Comparison of ENCODE assay signal across 11 mouse cellular contexts in the genomic region with DNA sequence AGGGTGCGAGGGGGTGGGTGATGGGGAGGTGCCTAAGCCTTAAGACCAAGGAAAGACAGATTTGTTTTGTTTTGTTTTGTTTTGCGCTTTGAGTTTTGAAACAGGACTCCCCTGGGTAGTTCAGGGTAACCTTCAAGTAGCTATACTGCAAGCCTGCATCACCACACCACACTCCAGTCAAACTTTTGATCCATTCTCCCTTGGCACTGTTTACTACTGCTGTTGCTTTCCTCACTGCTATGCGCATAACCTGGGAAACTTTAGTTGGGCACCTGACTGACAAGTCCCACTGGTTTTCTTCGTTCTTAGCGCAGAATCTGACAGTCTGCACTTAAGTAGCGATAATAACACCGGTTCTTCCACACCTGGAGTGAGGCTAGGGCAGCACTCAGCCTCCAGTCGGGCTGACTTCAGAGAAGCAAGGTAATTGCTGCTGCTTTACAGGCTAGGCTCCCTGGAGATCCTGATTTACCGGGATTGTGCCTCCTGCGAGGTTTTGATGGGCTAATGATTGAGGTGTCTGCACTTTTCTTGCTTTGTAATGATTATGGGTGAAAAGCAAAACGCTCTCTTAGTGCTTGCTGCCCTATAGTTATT. TPM values are rescaled to one million over a fixed set of nuclear protein-coding genes. Genes with fewer than 3 reads are reported as not detected.
DNase-seq lines count a peak whose midpoint lies in the region; ATAC-seq lines count a peak whose summit lies in the region.
"Had no signal": no experiment of that assay in that cellular context is flagged by ENCODE, and none has a peak within 500 bp of the region (broad histone marks: within the 10 kb centered on the region; RNA-seq: fewer than 3 reads in every experiment).

No protein-coding gene starts in this region.

- ATAC-seq in heart, embryonic 11.5 days (replicated peaks; ENCODE audit: insufficient number of reproducible peaks, low FRiP score, low TSS enrichment), result no peak
- peak; percentile 57; the same call in 1 of the 2 replicates for ATAC-seq in intestine, embryonic 16.5 days
- no peak for ATAC-seq in erythroid progenitor cell, adult 5-6 weeks (replicated peaks; ENCODE audit: low FRiP score, poor library complexity, severe bottlenecking)
- ATAC-seq: CD4-positive, CD25-positive, alpha-beta regulatory T cell, adult 4 months had no signal

- WGBS in heart, embryonic 11.5 days (ENCODE audit: insufficient replicate concordance), result 11% methylated on average over 11 of the region's 11 CpGs
- WGBS in intestine, embryonic 16.5 days, result 13% methylated on average over 11 of the region's 11 CpGs

- H3K27ac ChIP-seq in heart, embryonic 11.5 days (ENCODE audit: low read depth, low read length), result no peak overlapping the region
- H3K27ac ChIP-seq in intestine, embryonic 16.5 days (ENCODE audit: low read length), result no peak overlapping the region

- DNase-seq in heart, postnatal 25 days (ENCODE audit: low spot score), result no peak
- peak; percentile 4 for DNase-seq in urinary bladder, postnatal 14 days (ENCODE audit: low spot score)
- DNase-seq in urinary bladder, postnatal 25 days (ENCODE audit: low spot score), result no peak
- no peak for DNase-seq in right cerebral cortex, adult 18-20 months
- no peak for DNase-seq in cerebellum, postnatal 25 days
- DNase-seq: gastrocnemius, postnatal 10 days had no signal

- peak overlapping the region; percentile 60 for H3K4me2 ChIP-seq in heart, embryonic 11.5 days
- peak overlapping the region; percentile 27 for H3K4me2 ChIP-seq in intestine, embryonic 16.5 days (ENCODE audit: low read depth, low read length)

- H3K4me1 ChIP-seq in heart, embryonic 11.5 days (ENCODE audit: control insufficient read depth, insufficient read depth, low read length), result peaks cover 3% of the 10 kb centered on the region; the same call in 1 of the 2 replicates
- peaks cover 7% of the 10 kb centered on the region; the same call in 1 of the 2 replicates for H3K4me1 ChIP-seq in intestine, embryonic 16.5 days (ENCODE audit: control insufficient read depth, insufficient read depth, low read length)

- no peaks in the 10 kb centered on the region for H3K27me3 ChIP-seq in heart, embryonic 11.5 days (ENCODE audit: control insufficient read depth, insufficient read depth, low read length)
- no peaks in the 10 kb centered on the region for H3K27me3 ChIP-seq in intestine, embryonic 16.5 days (replicated peaks; ENCODE audit: control insufficient read depth, insufficient read depth, low read length)

- H3K9me3 ChIP-seq in heart, embryonic 11.5 days (replicated peaks; ENCODE audit: control insufficient read depth, low read length), result no peaks in the 10 kb centered on the region
- H3K9me3 ChIP-seq in intestine, embryonic 16.5 days (ENCODE audit: control insufficient read depth, low read length), result no peaks in the 10 kb centered on the region
- H3K9me3 ChIP-seq: megakaryocyte, embryonic 14.5 days had no signal

- H3K4me3 ChIP-seq in heart, embryonic 11.5 days (ENCODE audit: low read depth, low read length), result no peak overlapping the region
- no peak overlapping the region for H3K4me3 ChIP-seq in intestine, embryonic 16.5 days (ENCODE audit: low read length)
- H3K4me3 ChIP-seq: megakaryocyte, embryonic 14.5 days had no signal

- H3K9ac ChIP-seq in heart, embryonic 11.5 days (ENCODE audit: low read depth, low read length), result no peak overlapping the region
- no peak overlapping the region for H3K9ac ChIP-seq in intestine, embryonic 16.5 days (ENCODE audit: low read depth, low read length)

- intact Hi-C loops in heart, postnatal 25 days (cut with DNase I), result loop anchor here (5.0 kb wide), 1 partner anchor 37 kb away; no protein-coding TSS in a partner anchor

- no peaks in the 10 kb centered on the region for H3K36me3 ChIP-seq in heart, embryonic 11.5 days (ENCODE audit: control insufficient read depth, insufficient read depth, low read length)
- no peaks in the 10 kb centered on the region for H3K36me3 ChIP-seq in intestine, embryonic 16.5 days (ENCODE audit: control insufficient read depth, insufficient read depth, low read length)

RNA-seq across cellular contexts. Expression of a gene that starts 8.0 kb away (rescaled TPM):
- 447 and 449 TPM in 2 replicates for polyA plus RNA-seq in heart, embryonic 11.5 days (2014; fragmentation: Nextera tagmentation; extraction: Ambion mirVana)
- 100 to 1,000 TPM; 191 to 213 TPM for total RNA-seq in heart, postnatal 25 days (2021)
- 300 and 319 TPM in 2 replicates for polyA plus RNA-seq in intestine, embryonic 16.5 days (2015; fragmentation: Nextera tagmentation; extraction: Ambion mirVana)
- total RNA-seq in erythroid progenitor cell, adult 5-6 weeks (2015; ENCODE audit: low replicate concordance), result 456 and 459 TPM in 2 replicates
- total RNA-seq in erythroid progenitor cell, adult 5-6 weeks (2017; ENCODE audit: low replicate concordance), result 627 and 659 TPM in 2 replicates
